Mouse (Mus musculus) forebrain, embryonic 10.5 days (tissue): ENCODE measurements around the gene Hcar1. TPM values are rescaled to one million over a fixed set of nuclear protein-coding genes. Genes with fewer than 3 reads are reported as not detected.
A peak's percentile ranks its signal among the peaks of the same experiment; 100 is the strongest.

Experiments used
- DNase-seq: peaks from one replicate; pipeline ENCODE4 v3.0.0-alpha.2; 2017; ENCODE audit warnings: low spot score; ENCODE audit errors: extremely low spot score
- H3K27ac ChIP-seq: fragments of 300-500 bp; sonication (generic); 2 replicates; pipeline ENCODE4 v1.5.1; 2016; ENCODE audit warnings: mild to moderate bottlenecking
- H3K27me3 ChIP-seq: fragments of 300-500 bp; sonication (generic); 2 replicates; pipeline ENCODE4 v1.6.1; 2016; ENCODE audit warnings: mild to moderate bottlenecking; ENCODE audit not compliant: poor library complexity, severe bottlenecking
- H3K36me3 ChIP-seq: fragments of 300-500 bp; sonication (generic); replicated peaks from 2 replicates; pipeline ENCODE4 v1.6.1; 2016; ENCODE audit warnings: mild to moderate bottlenecking, moderate library complexity
- H3K4me1 ChIP-seq: fragments of 300-500 bp; sonication (generic); 2 replicates; pipeline ENCODE4 v1.6.1; 2016
- H3K4me3 ChIP-seq: fragments of 300-500 bp; sonication (generic); 2 replicates; pipeline ENCODE4 v1.5.1; 2016; ENCODE audit warnings: mild to moderate bottlenecking, moderate library complexity
- H3K9me3 ChIP-seq: fragments of 300-500 bp; sonication (generic); 2 replicates; pipeline ENCODE4 v1.6.1; 2016; ENCODE audit warnings: mild to moderate bottlenecking, moderate library complexity
- WGBS: fragments of 180-500 bp; shearing (Covaris S2); methylation state at CpG from one replicate; pipeline ENCODE4 v1.1.7; 2016; 5-methylcytosine and 5-hydroxymethylcytosine counted together
- polyA plus RNA-seq: library from polyadenylated mRNA; unstranded; fragments of >200 nt; fragmentation: Nextera tagmentation; extraction: Ambion mirVana; gene quantifications from 2 replicates; pipeline ENCODE4 v1.2.1, GENCODE M21; 2016

Hcar1 gene
- polyA plus RNA-seq = not detected in 2 replicates

DNA sequence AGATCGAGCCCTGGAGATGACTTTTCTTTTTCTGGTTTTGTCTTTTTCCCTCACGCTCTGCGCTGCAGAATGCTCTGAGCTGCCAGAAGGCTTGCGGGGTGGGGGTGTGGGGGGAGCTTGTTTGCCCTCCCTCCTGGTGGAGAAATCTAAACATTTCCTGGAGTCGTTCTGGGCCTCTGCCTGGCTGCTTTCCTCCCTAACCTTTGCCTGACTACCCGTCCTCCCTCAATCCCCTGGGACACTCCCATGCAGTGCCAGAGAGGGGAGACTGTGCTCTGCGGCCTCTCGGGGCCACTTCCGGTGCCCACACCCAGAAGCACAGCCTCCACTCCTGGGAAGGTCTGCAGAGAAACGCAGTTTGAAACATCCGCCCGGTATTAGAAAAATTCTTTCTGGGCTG, at the start of gene Hcar1:
Hcar1 (minus strand) TSS at position 93 of the 400 bp plus-strand sequence.
- 83% methylated on average over 12 of the region's 12 CpGs for WGBS
- H3K27me3 ChIP-seq = no peaks in the 10 kb centered on the region
- no peak within 1 kb of the TSS for H3K4me3 ChIP-seq
- H3K36me3 ChIP-seq = no peaks in the 10 kb centered on the region
- H3K9me3 ChIP-seq = no peaks in the 10 kb centered on the region
- no peak for DNase-seq
- H3K27ac ChIP-seq = no peak within 1 kb of the TSS
- H3K4me1 ChIP-seq = peaks cover 5% of the 10 kb centered on the region; the same call in 1 of the 2 replicates

DNA sequence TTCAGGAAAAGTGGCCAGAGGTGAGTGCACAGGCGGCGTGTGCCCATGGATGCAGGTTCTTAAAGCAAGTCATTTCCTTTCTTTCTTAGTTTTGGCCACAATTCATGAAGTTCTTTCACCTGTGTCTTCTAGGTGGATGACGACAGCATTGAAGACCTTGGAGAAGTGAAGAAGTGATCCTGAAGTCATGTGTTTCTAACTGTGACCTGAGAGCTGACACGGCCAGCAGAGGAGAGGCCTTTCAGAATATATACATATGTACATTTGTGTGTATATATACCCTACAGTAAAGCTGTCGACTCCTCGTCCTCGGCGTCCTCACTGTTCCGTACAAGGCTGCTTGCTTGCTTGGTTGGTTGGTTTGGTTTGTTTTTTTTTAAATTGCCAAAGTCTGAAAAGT, 47.3 kb upstream of the Hcar1 start, which contains the start of gene Gm43518:
Gm43518 (plus strand) TSS at position 301 of the 400 bp plus-strand sequence.
- 96% methylated on average over 9 of the region's 9 CpGs for WGBS
- no peaks in the 10 kb centered on the region for H3K9me3 ChIP-seq
- H3K4me3 ChIP-seq = no peak within 1 kb of the TSS
- H3K36me3 ChIP-seq = peaks cover 77% of the 10 kb centered on the region
- DNase-seq = no peak
- H3K27me3 ChIP-seq = no peaks in the 10 kb centered on the region
- H3K4me1 ChIP-seq = peaks cover 7% of the 10 kb centered on the region
- H3K27ac ChIP-seq = no peak within 1 kb of the TSS

DNA sequence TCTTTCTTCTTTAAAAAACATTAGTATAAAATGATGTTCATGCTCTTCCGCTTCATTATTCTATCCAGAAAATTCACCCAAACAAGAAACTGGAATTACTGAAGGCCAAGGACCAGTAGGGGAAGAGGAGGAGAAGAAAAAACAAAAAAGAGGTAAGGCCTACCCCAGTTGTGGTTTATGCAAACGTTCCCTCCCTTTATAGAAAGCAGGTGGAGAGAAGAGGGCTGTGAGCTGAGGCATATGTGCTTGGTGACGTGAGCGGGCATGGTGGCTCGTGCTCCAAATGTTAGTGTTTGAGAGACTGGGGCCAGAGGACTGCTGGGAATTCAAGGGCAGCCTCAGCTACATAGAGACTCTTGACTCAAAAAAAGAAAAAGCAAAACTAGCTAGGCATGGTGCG, 42.3 kb upstream of the Hcar1 start:
- peaks cover 98% of the 10 kb centered on the region for H3K36me3 ChIP-seq
- DNase-seq = no peak
- H3K4me1 ChIP-seq = no peaks in the 10 kb centered on the region
- H3K27me3 ChIP-seq = no peaks in the 10 kb centered on the region
- H3K4me3 ChIP-seq = no peak overlapping the region
- no peak overlapping the region for H3K27ac ChIP-seq
- no peaks in the 10 kb centered on the region for H3K9me3 ChIP-seq
- 94% methylated on average over 6 of the region's 6 CpGs for WGBS

DNA sequence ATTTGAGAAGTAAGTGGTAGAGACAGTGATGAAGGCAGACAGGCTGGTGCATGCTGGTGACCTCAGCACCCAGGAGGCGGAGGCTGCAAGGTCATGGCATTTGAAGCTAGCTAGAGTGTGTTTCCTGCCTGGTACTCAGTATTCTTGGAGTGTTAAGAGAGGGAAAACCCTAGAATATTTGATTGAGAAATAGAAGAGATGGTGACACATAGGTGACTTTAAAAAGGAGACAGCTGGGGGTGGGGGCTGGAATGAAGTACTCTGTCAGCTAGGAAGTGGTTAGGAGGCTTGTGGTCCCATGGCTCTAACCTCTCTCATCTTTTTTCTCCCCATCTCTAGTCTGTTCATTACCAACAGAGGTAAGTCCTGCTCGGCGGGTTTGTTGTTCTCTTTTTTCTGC, 35.0 kb upstream of the Hcar1 start:
- Histone ChIP-seq H3K36me3 (peaks cover 99% of the 10 kb centered on the region), H3K27ac (no peak overlapping the region), H3K4me3 (no peak overlapping the region), H3K27me3 (no peaks in the 10 kb centered on the region), H3K9me3 (no peaks in the 10 kb centered on the region), H3K4me1 (no peaks in the 10 kb centered on the region)
- 92% methylated on average over 3 of the region's 3 CpGs for WGBS
- DNase-seq = no peak

DNA sequence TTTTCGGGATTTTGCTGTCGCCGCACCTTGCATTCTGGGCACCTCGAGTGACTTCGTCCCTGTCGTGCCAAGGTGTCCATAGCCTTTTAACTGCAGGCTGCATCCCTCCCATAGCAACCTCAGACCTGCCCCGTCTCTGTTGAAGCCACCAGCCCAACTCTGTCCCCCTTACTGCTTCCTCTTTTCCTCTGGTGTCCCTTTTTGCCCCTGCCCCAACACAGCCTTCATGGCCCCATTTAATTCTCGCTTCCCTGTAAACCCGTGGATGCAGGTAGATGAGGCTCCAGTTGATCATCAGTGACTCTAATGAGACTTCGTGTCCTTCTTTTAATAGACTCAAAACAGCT, 27.8 kb upstream of the Hcar1 start:
- no peak for DNase-seq
- Histone ChIP-seq H3K27me3 (no peaks in the 10 kb centered on the region), H3K4me1 (peaks cover 22% of the 10 kb centered on the region), H3K36me3 (peaks cover 44% of the 10 kb centered on the region), H3K4me3 (peak overlapping the region; percentile 98), H3K27ac (peak overlapping the region; percentile 97), H3K9me3 (no peaks in the 10 kb centered on the region)
- WGBS = 6% methylated on average over 10 of the region's 10 CpGs

DNA sequence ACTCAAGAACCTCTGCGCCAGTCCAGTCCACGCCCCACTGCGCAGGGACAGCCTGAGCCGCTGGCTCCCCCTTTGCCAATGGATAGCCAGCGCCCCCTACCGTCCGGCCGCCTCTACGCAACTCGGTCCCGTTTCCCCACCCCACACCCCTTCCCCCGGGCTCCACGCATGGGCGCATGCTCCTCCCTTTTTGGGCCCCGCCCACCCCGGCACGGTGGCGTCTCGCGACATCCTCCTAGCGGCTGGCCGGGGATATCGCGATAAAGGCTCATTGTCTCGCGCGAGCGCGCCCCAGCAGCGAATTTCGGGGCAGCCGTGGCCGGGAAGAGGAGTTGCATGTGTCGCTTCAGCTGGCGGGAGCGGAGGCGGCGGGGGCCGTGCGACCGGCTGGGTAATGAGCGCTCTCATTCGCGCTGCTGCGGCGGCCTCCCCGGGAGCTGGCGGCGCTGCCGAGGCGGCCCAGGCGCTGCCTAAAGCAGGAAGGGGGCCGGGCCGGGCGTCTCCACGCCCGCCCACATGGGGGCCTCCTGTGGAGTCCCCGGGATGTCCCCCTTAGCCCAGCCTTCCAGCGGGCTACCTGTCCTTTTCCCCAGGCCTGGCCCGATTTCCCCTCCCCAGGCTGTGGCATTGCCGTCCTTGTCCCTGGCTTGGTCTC, 27.3 kb upstream of the Hcar1 start, which contains the start of gene Denr:
Denr (plus strand) TSS at position 200 of the 655 bp plus-strand sequence.
- H3K9me3 ChIP-seq = no peaks in the 10 kb centered on the region
- peak; percentile 100 for DNase-seq
- under 1% methylated on average over 61 of the region's 61 CpGs for WGBS
- H3K4me1 ChIP-seq = peaks cover 22% of the 10 kb centered on the region
- H3K27me3 ChIP-seq = no peaks in the 10 kb centered on the region
- H3K27ac ChIP-seq = peak within 1 kb of the TSS; percentile 97
- H3K36me3 ChIP-seq = peaks cover 39% of the 10 kb centered on the region
- H3K4me3 ChIP-seq = peak within 1 kb of the TSS; percentile 98

DNA sequence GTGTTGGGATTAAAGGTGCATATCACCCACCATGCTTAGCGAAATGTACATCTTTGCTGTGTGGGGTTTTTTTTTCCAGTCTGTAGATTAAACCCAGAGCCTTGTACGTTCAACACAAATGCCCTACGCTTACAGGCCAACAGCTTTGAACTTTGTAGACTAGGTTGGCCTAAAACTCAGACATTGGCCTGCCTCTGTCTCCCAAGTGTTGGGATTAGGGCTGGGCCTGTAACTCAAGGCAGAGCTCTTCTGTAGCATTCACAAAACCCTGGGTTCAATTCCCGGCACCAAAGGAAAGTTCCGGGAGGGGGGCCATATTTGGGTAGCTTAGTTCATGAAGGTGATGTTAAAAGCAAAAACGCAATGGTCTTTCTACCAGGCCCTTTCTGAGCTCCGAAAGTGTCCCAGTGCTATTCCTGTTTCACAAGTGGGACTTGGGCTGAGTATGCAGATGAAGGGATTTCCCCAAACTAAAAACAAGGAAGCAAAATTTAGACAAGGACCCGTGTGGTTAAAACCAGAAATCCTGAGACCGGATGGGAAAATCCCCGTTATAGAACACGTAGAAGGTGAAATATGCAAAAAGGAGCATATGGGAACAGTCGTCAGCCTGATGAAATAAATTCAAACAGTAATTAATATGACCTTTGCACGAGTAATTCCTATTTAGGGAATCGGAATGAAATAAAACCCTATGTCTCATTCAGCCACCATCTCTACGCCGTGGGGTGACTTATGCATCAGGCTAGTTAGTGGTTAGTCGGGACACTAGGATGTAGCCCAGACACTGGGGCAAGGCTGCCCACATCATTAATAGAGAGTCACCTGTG, 26.5 kb upstream of the Hcar1 start:
- no peak for DNase-seq
- Histone ChIP-seq H3K9me3 (no peaks in the 10 kb centered on the region), H3K4me1 (peaks cover 22% of the 10 kb centered on the region), H3K27me3 (no peaks in the 10 kb centered on the region), H3K27ac (0 out of 2 replicates have a peak overlapping the region, but pooled peaks have one; percentile 97), H3K4me3 (peak overlapping the region; percentile 98), H3K36me3 (peaks cover 32% of the 10 kb centered on the region)
- WGBS = 75% methylated on average over 17 of the region's 17 CpGs

DNA sequence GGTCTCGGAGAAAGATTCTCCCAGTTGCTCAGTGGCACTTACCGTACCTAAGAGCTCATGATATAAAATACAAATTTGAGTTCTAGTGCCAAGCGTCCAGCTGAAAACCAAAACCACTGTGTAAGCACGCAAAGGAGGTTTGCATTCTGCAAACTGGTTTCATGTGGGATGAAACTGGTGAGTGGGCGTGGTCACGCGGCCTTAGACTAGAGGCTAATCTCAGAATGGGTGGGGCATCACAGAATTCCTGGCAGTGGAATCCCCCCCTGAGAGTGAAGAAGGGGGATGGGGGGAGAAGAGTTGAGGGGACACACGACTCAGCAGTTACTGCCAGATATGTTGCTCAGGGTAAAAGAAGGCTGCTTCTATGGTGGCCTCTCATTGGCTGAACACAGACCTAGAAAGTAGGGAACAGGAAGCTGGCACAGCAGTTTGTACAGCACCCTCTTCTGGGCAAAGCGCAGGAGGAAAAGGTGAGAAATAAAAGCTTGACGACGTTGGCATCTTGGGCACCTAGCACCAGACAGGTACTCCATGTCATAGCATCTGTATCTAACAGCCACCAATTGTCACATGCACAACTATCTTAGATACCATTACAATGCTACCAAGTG, 24.3 kb upstream of the Hcar1 start:
- Histone ChIP-seq H3K27me3 (no peaks in the 10 kb centered on the region), H3K27ac (no peak overlapping the region), H3K4me1 (peaks cover 22% of the 10 kb centered on the region), H3K9me3 (no peaks in the 10 kb centered on the region), H3K36me3 (peaks cover 10% of the 10 kb centered on the region), H3K4me3 (no peak overlapping the region)
- DNase-seq = no peak
- WGBS = 79% methylated on average over 11 of the region's 11 CpGs

DNA sequence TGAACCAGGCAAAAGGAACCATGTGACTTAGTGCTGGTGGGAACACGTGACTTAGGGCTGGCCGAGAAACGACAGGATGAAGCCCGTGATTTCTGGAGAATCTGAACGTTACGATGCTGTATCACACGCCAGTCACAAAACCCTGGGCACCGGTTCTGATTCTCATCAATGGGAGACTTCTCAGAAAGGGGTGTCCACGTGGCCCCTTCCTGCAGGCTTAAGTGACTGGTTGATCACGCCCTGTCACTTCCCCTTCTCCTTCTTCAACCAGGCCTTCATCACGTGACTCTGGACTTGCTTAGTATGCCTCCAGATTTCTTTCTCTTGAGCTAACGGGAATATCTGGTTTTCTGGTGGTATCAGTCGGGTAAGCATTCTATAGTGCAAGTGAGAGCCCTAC, 17.5 kb upstream of the Hcar1 start:
- Histone ChIP-seq H3K27me3 (no peaks in the 10 kb centered on the region), H3K27ac (no peak overlapping the region), H3K4me1 (no peaks in the 10 kb centered on the region), H3K4me3 (no peak overlapping the region), H3K36me3 (no peaks in the 10 kb centered on the region), H3K9me3 (no peaks in the 10 kb centered on the region)
- no peak for DNase-seq
- WGBS = 90% methylated on average over 13 of the region's 13 CpGs

DNA sequence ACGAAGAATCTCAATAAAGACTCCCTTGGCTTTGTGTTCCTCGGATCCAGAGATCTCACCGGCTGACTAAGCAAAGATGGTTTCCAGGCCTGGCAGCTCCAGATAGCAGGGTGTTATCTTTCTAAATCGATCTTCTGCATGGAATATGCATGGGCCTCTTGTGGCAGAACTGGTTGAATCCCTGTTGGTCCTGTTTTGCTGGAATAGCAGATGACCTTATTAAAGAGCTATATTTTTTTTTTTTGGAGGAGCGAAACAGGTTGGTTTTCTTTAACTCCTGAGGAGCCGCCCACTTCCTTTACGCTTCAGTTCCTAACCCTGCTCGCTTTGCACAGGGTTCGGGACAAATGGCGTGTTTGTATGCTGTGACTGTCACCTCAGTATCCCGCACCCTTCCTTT, 16.6 kb upstream of the Hcar1 start:
- WGBS = 88% methylated on average over 11 of the region's 11 CpGs
- H3K4me3 ChIP-seq = no peak overlapping the region
- H3K36me3 ChIP-seq = no peaks in the 10 kb centered on the region
- H3K9me3 ChIP-seq = no peaks in the 10 kb centered on the region
- no peaks in the 10 kb centered on the region for H3K27me3 ChIP-seq
- no peak overlapping the region for H3K27ac ChIP-seq
- H3K4me1 ChIP-seq = no peaks in the 10 kb centered on the region
- DNase-seq = no peak

DNA sequence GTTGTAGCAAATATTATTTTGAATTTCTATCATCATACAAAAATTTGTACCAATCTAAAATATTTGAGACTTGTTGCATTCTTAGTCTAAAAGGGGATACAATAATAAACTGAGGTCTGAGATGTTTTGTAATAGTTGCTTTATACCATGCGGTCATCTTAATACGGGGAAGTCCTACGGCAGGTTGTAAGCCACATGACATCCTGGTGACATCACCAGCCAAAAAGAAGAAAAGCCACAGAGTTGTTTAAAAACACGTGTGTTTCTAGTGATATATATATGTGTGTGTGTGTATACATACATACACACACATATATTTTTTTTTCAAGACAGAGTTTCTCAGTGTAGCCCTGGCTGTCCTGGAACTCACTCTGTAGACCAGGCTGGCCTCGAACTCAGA, 13.7 kb upstream of the Hcar1 start:
- no peak overlapping the region for H3K27ac ChIP-seq
- 93% methylated on average over 5 of the region's 5 CpGs for WGBS

DNA sequence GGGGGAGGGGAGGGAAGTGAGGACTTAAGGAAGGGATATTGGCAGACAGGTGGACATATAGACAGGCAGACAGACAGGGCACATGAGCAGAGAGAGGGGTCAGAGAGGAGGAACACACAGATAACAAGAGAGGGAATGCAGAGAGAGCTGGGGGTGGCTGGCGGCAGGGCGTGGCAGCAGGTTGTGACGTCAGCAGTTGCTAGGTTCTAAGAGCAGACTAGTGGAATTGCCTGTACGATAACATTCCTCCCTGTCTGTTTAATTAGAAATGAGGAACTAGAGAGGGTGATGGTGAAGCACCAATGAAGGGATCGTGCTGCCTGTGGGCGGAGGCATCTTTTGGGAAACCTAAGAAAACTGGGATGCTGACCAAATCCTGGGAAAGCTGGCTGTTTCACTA, 11.8 kb upstream of the Hcar1 start:
- no peak overlapping the region for H3K27ac ChIP-seq
- WGBS = 51% methylated on average over 6 of the region's 6 CpGs
- H3K27me3 ChIP-seq = no peaks in the 10 kb centered on the region
- H3K4me1 ChIP-seq = no peaks in the 10 kb centered on the region
- H3K9me3 ChIP-seq = no peaks in the 10 kb centered on the region
- H3K4me3 ChIP-seq = no peak overlapping the region
- H3K36me3 ChIP-seq = no peaks in the 10 kb centered on the region
- no peak for DNase-seq

More for the DNA sequence above, 13.7 kb upstream of the Hcar1 start:
- H3K27me3 ChIP-seq = no peaks in the 10 kb centered on the region
- no peaks in the 10 kb centered on the region for H3K36me3 ChIP-seq
- H3K4me3 ChIP-seq = no peak overlapping the region
- no peaks in the 10 kb centered on the region for H3K4me1 ChIP-seq
- no peak for DNase-seq
- H3K9me3 ChIP-seq = no peaks in the 10 kb centered on the region

DNA sequence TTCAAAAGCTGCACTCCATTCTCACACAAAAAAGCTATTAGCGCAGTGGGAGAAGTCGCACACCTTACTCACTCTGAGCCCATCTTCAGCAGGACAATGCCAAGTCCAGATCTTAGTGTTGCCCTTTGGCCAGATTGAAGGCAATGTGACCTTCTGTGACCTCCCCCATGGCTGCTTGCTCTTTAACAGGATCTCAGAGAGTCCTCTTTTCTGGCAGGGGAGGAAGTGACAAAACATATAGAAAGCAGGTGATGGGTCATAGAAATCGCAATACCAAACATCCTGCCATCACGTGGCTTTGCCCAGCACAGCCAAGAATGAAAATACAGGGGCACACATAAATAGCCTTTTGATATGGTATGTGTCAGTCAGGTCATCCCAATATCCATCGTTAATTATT, 11.2 kb upstream of the Hcar1 start:
- 85% methylated on average over 5 of the region's 5 CpGs for WGBS
- H3K36me3 ChIP-seq = no peaks in the 10 kb centered on the region
- H3K4me3 ChIP-seq = no peak overlapping the region
- H3K9me3 ChIP-seq = no peaks in the 10 kb centered on the region
- H3K27me3 ChIP-seq = no peaks in the 10 kb centered on the region
- no peaks in the 10 kb centered on the region for H3K4me1 ChIP-seq
- no peak overlapping the region for H3K27ac ChIP-seq
- no peak for DNase-seq
